Mouse (Mus musculus): ENCODE measurements around the gene Thap12. TPM values are rescaled to one million over a fixed set of nuclear protein-coding genes. Genes with fewer than 3 reads are reported as not detected.

Thap12 gene
- total and polyA plus RNA-seq, 3 experiments: 47.7 to 140 (median 52.7) TPM

DNA sequence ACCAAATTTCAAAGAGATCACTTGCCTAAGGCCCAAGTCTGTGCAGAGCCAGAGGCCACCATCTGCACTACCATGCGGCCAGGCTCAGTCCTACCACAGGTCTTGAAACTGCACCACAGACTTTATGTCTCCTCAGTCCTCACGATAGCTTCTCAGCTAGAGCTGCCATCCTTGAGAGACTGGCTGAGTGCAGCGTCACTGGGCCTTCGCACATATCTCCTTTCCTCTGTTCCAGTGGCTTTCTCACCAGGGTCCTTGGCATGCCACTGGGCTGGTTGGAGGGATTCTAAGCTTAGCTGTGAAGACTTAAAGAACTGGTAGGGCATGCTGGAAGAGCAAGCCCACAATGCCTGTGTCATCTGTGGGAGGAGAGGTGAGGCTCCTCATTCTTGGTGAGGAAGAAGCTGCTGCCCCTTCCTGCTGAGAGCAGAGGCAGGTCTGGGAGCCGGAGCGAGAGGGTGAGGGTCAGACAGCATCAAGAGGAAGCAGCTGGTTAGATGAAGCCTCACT is 22.8 kb downstream of the Thap12 start:
- no peaks in the 10 kb centered on the region; a peak in 1 of 4 replicates for H3K27me3 ChIP-seq (ENCODE audit: control insufficient read depth in 1 of 2, insufficient read depth in 2 of 2, low read length in 2 of 2)
- no peak overlapping the region for H3K9ac ChIP-seq (ENCODE audit: control insufficient read depth, low read depth, low read length, poor library complexity, severe bottlenecking)
- H3K9me3 ChIP-seq (replicated peaks; ENCODE audit: insufficient read depth, low read length): no peaks in the 10 kb centered on the region
- no peaks in the 10 kb centered on the region for H3K79me2 ChIP-seq (ENCODE audit: control insufficient read depth, insufficient read depth, low read length, poor library complexity)
- H3K27ac ChIP-seq (ENCODE audit: control insufficient read depth, low read depth, low read length): no peak overlapping the region
- H3K4me1 ChIP-seq (ENCODE audit: control insufficient read depth in 1 of 2, insufficient read depth in 2 of 2, low read length in 2 of 2): peaks cover 5 to 8% of the 10 kb centered on the region in 2 experiments
- TF ChIP-seq POLR2AphosphoS2 (IDR thresholded peaks at IDR 0.05; ENCODE audit: low read length) (no peak), NELFE (IDR thresholded peaks at IDR 0.05; ENCODE audit: low read depth, low read length) (no peak), SMC3 (IDR thresholded peaks at IDR 0.05; ENCODE audit: low read depth, low read length) (no peak), RCOR1 (IDR thresholded peaks at IDR 0.05; ENCODE audit: low read depth, low read length) (no peak), POLR2AphosphoS5 (IDR thresholded peaks at IDR 0.05; ENCODE audit: borderline replicate concordance, low read depth, low read length) (no peak), MXI1 (IDR thresholded peaks at IDR 0.05; ENCODE audit: low read depth, low read length) (no peak), TBP (IDR thresholded peaks at IDR 0.05; ENCODE audit: low read depth, low read length) (no peak), ZC3H11A (IDR thresholded peaks at IDR 0.05; ENCODE audit: low read depth, low read length) (no peak), ETS1 (IDR thresholded peaks at IDR 0.05; ENCODE audit: low read depth, low read length) (no peak), RAD21 (IDR thresholded peaks at IDR 0.05; ENCODE audit: low read depth, low read length) (no peak), MAFK (IDR thresholded peaks at IDR 0.05; ENCODE audit: borderline replicate concordance, low read depth, low read length) (no peak), TCF12 (IDR thresholded peaks at IDR 0.05; ENCODE audit: low read depth, low read length) (no peak), BHLHE40 (IDR thresholded peaks at IDR 0.05; ENCODE audit: borderline replicate concordance, low read depth, low read length) (no peak), E2F4 (IDR thresholded peaks at IDR 0.05; ENCODE audit: borderline replicate concordance, low read depth, low read length) (no peak), UBTF (IDR thresholded peaks at IDR 0.05; ENCODE audit: borderline replicate concordance, insufficient read depth, low read depth, low read length) (no peak), EP300 (IDR thresholded peaks at IDR 0.05; ENCODE audit: low read depth in 1 of 2, low read length in 2 of 2) (no peak)
- DNase-seq (ENCODE audit: low read depth, low spot score): no peak
- peaks cover 0 to 9% of the 10 kb centered on the region in 2 experiments; a peak in 2 of 4 replicates for H3K36me3 ChIP-seq (ENCODE audit: control insufficient read depth in 1 of 2, insufficient read depth in 2 of 2, low read length in 2 of 2)
- H3K4me3 ChIP-seq (ENCODE audit: control insufficient read depth in 1 of 2, insufficient read depth in 1 of 2, low read depth in 2 of 2, low read length in 2 of 2): no peak overlapping the region

DNA sequence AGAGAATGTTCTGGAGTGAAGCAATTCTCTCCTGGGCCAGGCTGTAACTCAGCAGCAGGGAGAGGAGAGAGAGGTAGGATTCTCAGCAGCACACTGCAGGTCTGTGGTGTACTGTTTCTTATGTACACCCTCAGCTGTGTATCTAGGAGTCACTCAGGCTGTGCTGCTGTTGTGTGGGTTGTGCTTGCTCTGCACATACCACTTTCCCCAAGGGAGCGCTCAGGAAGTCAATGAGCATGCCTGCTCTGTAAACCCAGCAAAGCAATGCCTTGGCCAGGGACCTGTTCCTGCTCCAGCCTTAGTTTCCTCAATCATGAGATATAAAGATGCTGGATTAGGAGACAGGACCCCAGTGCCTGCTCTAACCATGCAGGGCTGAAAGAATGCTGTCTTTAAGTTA is 25.1 kb downstream of the Thap12 start:
- H3K36me3 ChIP-seq (ENCODE audit: control insufficient read depth in 1 of 2, insufficient read depth in 2 of 2, low read length in 2 of 2): peaks cover 0 to 8% of the 10 kb centered on the region in 2 experiments; a peak in 2 of 4 replicates
- no peak overlapping the region for H3K27ac ChIP-seq (ENCODE audit: control insufficient read depth, low read depth, low read length)
- H3K9me3 ChIP-seq (replicated peaks; ENCODE audit: insufficient read depth, low read length): no peaks in the 10 kb centered on the region
- no peaks in the 10 kb centered on the region for H3K79me2 ChIP-seq (ENCODE audit: control insufficient read depth, insufficient read depth, low read length, poor library complexity)
- no peak for DNase-seq (ENCODE audit: low read depth, low spot score)
- H3K4me3 ChIP-seq (ENCODE audit: control insufficient read depth in 1 of 2, insufficient read depth in 1 of 2, low read depth in 2 of 2, low read length in 2 of 2): no peak overlapping the region
- H3K4me1 ChIP-seq (ENCODE audit: control insufficient read depth in 1 of 2, insufficient read depth in 2 of 2, low read length in 2 of 2): peaks cover 5 to 13% of the 10 kb centered on the region in 2 experiments
- H3K27me3 ChIP-seq (ENCODE audit: control insufficient read depth in 1 of 2, insufficient read depth in 2 of 2, low read length in 2 of 2): no peaks in the 10 kb centered on the region; a peak in 1 of 4 replicates
- no peak overlapping the region for H3K9ac ChIP-seq (ENCODE audit: control insufficient read depth, low read depth, low read length, poor library complexity, severe bottlenecking)
- TF ChIP-seq ZNF384 (IDR thresholded peaks at IDR 0.05; ENCODE audit: low read depth, low read length) (no peak), SIN3A (IDR thresholded peaks at IDR 0.05; ENCODE audit: low read length) (no peak), TCF12 (IDR thresholded peaks at IDR 0.05; ENCODE audit: low read depth, low read length) (no peak), MYB (IDR thresholded peaks at IDR 0.05; ENCODE audit: low read depth, low read length) (no peak), TAL1 (IDR thresholded peaks at IDR 0.05; ENCODE audit: low read length) (no peak), TBP (IDR thresholded peaks at IDR 0.05; ENCODE audit: low read depth, low read length) (no peak), RAD21 (IDR thresholded peaks at IDR 0.05; ENCODE audit: low read depth, low read length) (no peak), MAX (IDR thresholded peaks at IDR 0.05; ENCODE audit: low read length) (no peak), ZKSCAN1 (IDR thresholded peaks at IDR 0.05; ENCODE audit: low read depth, low read length) (no peak), MXI1 (IDR thresholded peaks at IDR 0.05; ENCODE audit: low read depth, low read length) (no peak)
